Mouse (Mus musculus) activated CD4-positive, CD25-positive, alpha-beta regulatory T cell, adult 4 months (primary cell): ENCODE measurements around the gene Dhfr. TPM values are rescaled to one million over a fixed set of nuclear protein-coding genes. Genes with fewer than 3 reads are reported as not detected.
"Not testable (repeated sequence)": the region's sequence is repeated elsewhere in the genome, so short reads cannot be mapped to it uniquely, and the experiment has no call there.

Experiments
- ATAC-seq: one replicate; pipeline ENCODE4 v1.8.0; 2017
- polyA plus RNA-seq, 2 experiments: library from polyadenylated mRNA; unstranded; fragments of 100-300 nt; shearing (Covaris generic); gene quantifications; one replicate each; pipeline ENCODE4 v1.2.1; 2017

Gene Dhfr
- 1 to 10 TPM; 3.8 to 6.3 TPM for polyA plus RNA-seq

GRCm38 (mm10) chr13:92354456-92355271, at the start of gene Dhfr, which contains the start of gene Msh3:
Dhfr (plus strand) TSS chr13:92354726.
Msh3 (minus strand) TSS chr13:92355003.
- peak; percentile 83 for ATAC-seq

GRCm38 (mm10) chr13:92305680-92306079, 48.8 kb upstream of the Dhfr start, which contains the start of gene Gm20379:
Gm20379 (plus strand) TSS chr13:92305980.
- no peak for ATAC-seq

GRCm38 (mm10) chr13:92314613-92315012, 39.9 kb upstream of the Dhfr start:
- no peak for ATAC-seq

- ATAC-seq = no peak
Observed at GRCm38 (mm10) chr13:92320770-92321169, 33.8 kb upstream of the Dhfr start.

- ATAC-seq = no peak
Observed at GRCm38 (mm10) chr13:92326030-92326429, 28.5 kb upstream of the Dhfr start.

- no peak for ATAC-seq
Observed at GRCm38 (mm10) chr13:92328000-92328399, 26.5 kb upstream of the Dhfr start.

GRCm38 (mm10) chr13:92330621-92331020, 23.9 kb upstream of the Dhfr start:
- no peak for ATAC-seq

GRCm38 (mm10) chr13:92332103-92332879, 22.2 kb upstream of the Dhfr start:
- peak; percentile 73 for ATAC-seq

GRCm38 (mm10) chr13:92336857-92337256, 17.7 kb upstream of the Dhfr start:
- ATAC-seq = no peak

- no peak for ATAC-seq
Observed at GRCm38 (mm10) chr13:92337773-92338462, 16.6 kb upstream of the Dhfr start.

GRCm38 (mm10) chr13:92339787-92340186, 14.7 kb upstream of the Dhfr start:
- no peak for ATAC-seq

GRCm38 (mm10) chr13:92344033-92344432, 10.5 kb upstream of the Dhfr start:
- no peak for ATAC-seq

GRCm38 (mm10) chr13:92346338-92346737, 8.2 kb upstream of the Dhfr start:
- ATAC-seq = no peak

- no peak for ATAC-seq
Observed at GRCm38 (mm10) chr13:92351100-92351499, 3.4 kb upstream of the Dhfr start.

GRCm38 (mm10) chr13:92353956-92354355, 570 bp upstream of the Dhfr start:
- ATAC-seq = peak; percentile 51

- ATAC-seq = peak; percentile 2
Observed at GRCm38 (mm10) chr13:92355272-92355643, 732 bp downstream of the Dhfr start.

GRCm38 (mm10) chr13:92356376-92356775, 1.9 kb downstream of the Dhfr start:
- no peak for ATAC-seq

- no peak for ATAC-seq
Observed at GRCm38 (mm10) chr13:92357644-92358043, 3.1 kb downstream of the Dhfr start.

GRCm38 (mm10) chr13:92361609-92362008, 7.1 kb downstream of the Dhfr start:
- ATAC-seq = no peak

GRCm38 (mm10) chr13:92365312-92365711, 10.8 kb downstream of the Dhfr start:
- no peak for ATAC-seq

GRCm38 (mm10) chr13:92370811-92371210, 16.3 kb downstream of the Dhfr start:
- no peak for ATAC-seq

GRCm38 (mm10) chr13:92371466-92371865, 16.9 kb downstream of the Dhfr start:
- ATAC-seq = not testable (repeated sequence)

- ATAC-seq = no peak
Observed at GRCm38 (mm10) chr13:92387367-92387766, 32.8 kb downstream of the Dhfr start.
